Mouse (Mus musculus) kidney, adult 9 months (tissue): ENCODE results near the gene Wnk2.

Experiments used
- DNase-seq: peaks from one replicate; pipeline ENCODE4 v3.0.0; 2022

The Wnk2 gene

GRCm38 (mm10) chr13:49175509-49175908 is 27.7 kb upstream of the Wnk2 start:
- no peak for DNase-seq

GRCm38 (mm10) chr13:49172971-49173596 is 25.3 kb upstream of the Wnk2 start:
- DNase-seq = peak; percentile 92

- DNase-seq = no peak
These were observed 24.5 kb upstream of the Wnk2 start for GRCm38 (mm10) chr13:49172335-49172734.

- no peak for DNase-seq
These were observed 23.9 kb upstream of the Wnk2 start for GRCm38 (mm10) chr13:49171729-49172128.

- no peak for DNase-seq
These were observed 22.8 kb upstream of the Wnk2 start for GRCm38 (mm10) chr13:49170623-49171022.

GRCm38 (mm10) chr13:49169448-49170207 is 21.8 kb upstream of the Wnk2 start:
- peak; percentile 98 for DNase-seq

GRCm38 (mm10) chr13:49167081-49167480 is 19.3 kb upstream of the Wnk2 start:
- DNase-seq = no peak

- DNase-seq = no peak
These were observed 15.8 kb upstream of the Wnk2 start for GRCm38 (mm10) chr13:49163645-49164044.

- DNase-seq = peak; percentile 25
These were observed 14.9 kb upstream of the Wnk2 start for GRCm38 (mm10) chr13:49162722-49163121.

GRCm38 (mm10) chr13:49161236-49161635 is 13.4 kb upstream of the Wnk2 start:
- DNase-seq = no peak

GRCm38 (mm10) chr13:49158040-49158713 is 10.4 kb upstream of the Wnk2 start:
- DNase-seq = peak; percentile 51

GRCm38 (mm10) chr13:49156645-49157044 is 8.8 kb upstream of the Wnk2 start:
- no peak for DNase-seq

- DNase-seq = peak; percentile 54
These were observed 6.8 kb upstream of the Wnk2 start for GRCm38 (mm10) chr13:49154621-49155020.

- peak; percentile 26 for DNase-seq
These were observed 6.2 kb upstream of the Wnk2 start for GRCm38 (mm10) chr13:49154028-49154427.

GRCm38 (mm10) chr13:49148687-49149086 is 873 bp upstream of the Wnk2 start:
- DNase-seq = no peak

GRCm38 (mm10) chr13:49147007-49147857 is 582 bp downstream of the Wnk2 start:
- DNase-seq = no peak

GRCm38 (mm10) chr13:49146698-49147006 is 1.2 kb downstream of the Wnk2 start:
- DNase-seq = no peak

GRCm38 (mm10) chr13:49146040-49146697 is 1.6 kb downstream of the Wnk2 start:
- no peak for DNase-seq

- DNase-seq = no peak
These were observed 2.4 kb downstream of the Wnk2 start for GRCm38 (mm10) chr13:49145396-49145795.

- DNase-seq = no peak
These were observed 3.4 kb downstream of the Wnk2 start for GRCm38 (mm10) chr13:49144451-49144850.

GRCm38 (mm10) chr13:49143323-49143722 is 4.5 kb downstream of the Wnk2 start:
- no peak for DNase-seq

GRCm38 (mm10) chr13:49142396-49142795 is 5.4 kb downstream of the Wnk2 start:
- DNase-seq = no peak

- DNase-seq = peak; percentile 66
These were observed 7.2 kb downstream of the Wnk2 start for GRCm38 (mm10) chr13:49140567-49140966.
